Mouse (Mus musculus) liver, embryonic 14.5 days (tissue): ENCODE measurements around the gene Myh13.

Source experiments
- CTCF ChIP-seq: IDR thresholded peaks from 2 replicates; pipeline ENCODE4 v1.5.1; 2016; ENCODE audit warnings: antibody characterized with exemption, low read depth, control low read depth
- EP300 ChIP-seq: IDR thresholded peaks from 2 replicates; pipeline ENCODE4 v1.6.1; 2016; ENCODE audit warnings: antibody characterized with exemption, low read depth

- TF ChIP-seq CTCF (no peak), EP300 (no peak)
These were observed 40.8 kb downstream of the Myh13 start for GRCm38 (mm10) chr11:67362236-67362635.
